Mouse (Mus musculus): Measurements from ENCODE around the gene Gm12887.

Gene Gm12887

GRCm38 (mm10) chr4:121622003-121622402 is at the start of gene Gm12887:
Gene Gm12887 (minus strand): TSS chr4:121622103.
- no peak for DNase-seq (ENCODE audit: low read depth, low spot score)

GRCm38 (mm10) chr4:121657040-121657439 is 35.1 kb upstream of the Gm12887 start:
- no peak for DNase-seq (ENCODE audit: low read depth, low spot score)

Data from 3T3-L1 (cell line).